Mouse (Mus musculus) small intestine, adult 2 months (tissue): ENCODE data around the gene Nrp2. TPM values are rescaled to one million over a fixed set of nuclear protein-coding genes. Genes with fewer than 3 reads are reported as not detected.

Experiments
- H3K27ac ChIP-seq: fragments of 200-500 bp; 2 replicates; pipeline ENCODE4 v1.5.1; 2012; ENCODE audit warnings: low read depth, low read length, control low read depth, inconsistent platforms; ENCODE audit not compliant: insufficient read depth
- H3K27me3 ChIP-seq: fragments of 200-500 bp; 2 replicates; pipeline ENCODE4 v1.6.1; 2012; ENCODE audit warnings: mild to moderate bottlenecking, moderate library complexity, low read length, inconsistent platforms; ENCODE audit not compliant: control insufficient read depth, insufficient read depth
- H3K36me3 ChIP-seq: fragments of 200-500 bp; 2 replicates; pipeline ENCODE4 v1.6.1; 2012; ENCODE audit warnings: mild to moderate bottlenecking, low read length, control low read depth, inconsistent platforms; ENCODE audit not compliant: control insufficient read depth, insufficient read depth
- H3K4me1 ChIP-seq: fragments of 200-500 bp; 2 replicates; pipeline ENCODE4 v1.6.1; 2012; ENCODE audit warnings: low read length, inconsistent platforms, mixed read lengths; ENCODE audit not compliant: control insufficient read depth, insufficient read depth, insufficient read length
- H3K4me3 ChIP-seq: fragments of 200-500 bp; 2 replicates; pipeline ENCODE4 v1.5.1; 2012; ENCODE audit warnings: low read depth, mild to moderate bottlenecking, control low read depth, inconsistent platforms, low read length, moderate library complexity
- CTCF ChIP-seq: fragments of 200-500 bp; IDR thresholded peaks from 2 replicates; pipeline ENCODE4 v1.5.1; 2012; ENCODE audit warnings: low read depth, mild to moderate bottlenecking, control low read depth, inconsistent platforms, low read length, moderate library complexity, mixed read lengths; ENCODE audit not compliant: insufficient replicate concordance, insufficient read length; ENCODE audit errors: extremely low read depth
- POLR2A ChIP-seq: fragments of 200-500 bp; IDR thresholded peaks from 2 replicates; pipeline ENCODE4 v1.6.1; 2012; ENCODE audit warnings: low read depth, mild to moderate bottlenecking, control low read depth, inconsistent platforms, low read length, moderate library complexity
- WGBS: fragments of 180-500 bp; shearing (Covaris S2); methylation state at CpG from one replicate; pipeline ENCODE4 v1.1.7; 2018; 5-methylcytosine and 5-hydroxymethylcytosine counted together
- polyA plus RNA-seq: library from polyadenylated mRNA; depleted of rRNA; stranded (reverse); fragments of >200 nt; gene quantifications from 2 replicates; pipeline ENCODE4 v1.2.3, GENCODE M21; 2012

The Nrp2 gene
- polyA plus RNA-seq, 1 experiment: 6.6 TPM

DNA sequence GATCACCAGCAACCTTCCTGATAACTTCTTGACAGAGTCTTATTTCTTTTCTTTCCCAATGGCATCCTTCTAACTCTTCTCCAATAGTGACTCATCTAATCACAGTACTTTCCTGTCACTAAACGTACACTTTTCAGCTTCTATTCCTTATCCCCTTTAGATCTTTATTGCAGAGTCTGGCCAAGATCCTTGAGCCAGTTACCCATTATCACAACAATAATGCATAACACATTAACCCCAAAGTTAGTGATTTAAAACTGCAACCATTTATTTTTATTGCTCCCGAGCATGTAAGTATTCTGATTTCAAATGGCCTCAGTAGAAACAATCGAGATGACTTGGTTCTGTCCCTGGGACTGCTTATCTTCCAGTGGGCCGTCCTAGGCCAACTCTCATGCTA is 150.9 kb downstream of the Nrp2 start:
- Histone ChIP-seq H3K4me1 (no peaks in the 10 kb centered on the region), H3K4me3 (no peak overlapping the region), H3K36me3 (no peaks in the 10 kb centered on the region), H3K27ac (no peak overlapping the region), H3K27me3 (no peaks in the 10 kb centered on the region)
- 28% methylated on average over 4 of the region's 4 CpGs for WGBS
- TF ChIP-seq CTCF (no peak), POLR2A (no peak)

DNA sequence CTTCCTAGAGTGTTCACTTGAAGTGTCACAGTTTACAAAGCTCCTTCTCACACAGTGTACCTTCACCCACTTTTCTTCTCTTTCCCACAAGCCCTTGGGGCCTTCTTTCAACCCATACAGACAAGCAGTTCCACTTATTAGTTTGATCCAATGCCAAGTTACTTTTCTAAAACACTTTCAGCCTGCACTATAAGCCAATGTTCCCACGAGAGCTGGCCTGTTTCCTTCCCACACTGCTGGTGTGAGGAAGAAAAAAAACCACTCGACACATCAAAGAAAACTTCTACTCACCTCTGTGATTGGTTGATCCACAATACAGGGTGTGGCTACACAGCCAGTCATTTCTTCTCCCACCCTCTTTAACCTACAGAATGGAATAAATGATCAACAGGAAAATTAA is 156.0 kb downstream of the Nrp2 start:
- TF ChIP-seq CTCF (no peak), POLR2A (no peak)
- Histone ChIP-seq H3K4me1 (no peaks in the 10 kb centered on the region), H3K36me3 (no peaks in the 10 kb centered on the region), H3K27me3 (peaks cover 6% of the 10 kb centered on the region; the same call in 1 of the 2 replicates), H3K4me3 (no peak overlapping the region), H3K27ac (no peak overlapping the region)
- WGBS: 19% methylated on average over 2 of the region's 2 CpGs

DNA sequence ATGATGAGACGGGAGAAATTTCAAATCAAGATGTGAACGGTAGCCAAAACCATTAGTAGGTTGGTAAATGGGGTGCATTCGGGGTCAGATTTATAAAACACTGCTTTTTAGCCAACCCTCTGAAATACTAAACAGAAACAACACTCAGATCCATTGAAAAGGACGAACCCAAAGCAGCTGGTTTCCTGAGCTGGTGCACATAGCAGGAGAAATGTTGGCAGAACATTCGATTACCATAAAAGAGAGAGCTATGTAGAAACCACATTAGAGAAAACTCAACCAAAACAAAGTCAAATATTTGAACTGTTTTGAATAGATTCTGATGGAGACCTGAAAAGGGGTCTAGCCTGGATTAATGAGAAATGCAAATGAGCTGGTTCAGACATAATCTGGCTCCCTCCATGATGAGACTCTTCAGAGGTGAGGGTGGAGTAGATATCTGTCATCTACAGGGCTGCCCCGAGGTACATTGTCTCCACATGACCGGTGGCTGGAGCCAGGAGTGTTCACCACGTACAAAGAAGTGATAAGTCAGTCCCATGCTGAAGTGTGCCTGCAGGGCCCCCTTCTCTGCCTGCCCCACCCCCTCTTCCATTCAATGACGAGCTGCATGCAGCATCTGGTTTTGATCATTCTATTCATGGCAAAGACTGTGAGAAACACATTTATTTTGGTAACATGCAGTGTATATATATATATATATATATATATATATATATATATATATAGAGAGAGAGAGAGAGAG is 156.6 kb downstream of the Nrp2 start:
- no peaks in the 10 kb centered on the region for H3K36me3 ChIP-seq
- no peak overlapping the region for H3K4me3 ChIP-seq
- H3K4me1 ChIP-seq: no peaks in the 10 kb centered on the region
- H3K27ac ChIP-seq: no peak overlapping the region
- H3K27me3 ChIP-seq: peaks cover 6% of the 10 kb centered on the region; the same call in 1 of the 2 replicates
- 62% methylated on average over 9 of the region's 9 CpGs for WGBS
- no peak for TF ChIP-seq POLR2A
- no peak for TF ChIP-seq CTCF

DNA sequence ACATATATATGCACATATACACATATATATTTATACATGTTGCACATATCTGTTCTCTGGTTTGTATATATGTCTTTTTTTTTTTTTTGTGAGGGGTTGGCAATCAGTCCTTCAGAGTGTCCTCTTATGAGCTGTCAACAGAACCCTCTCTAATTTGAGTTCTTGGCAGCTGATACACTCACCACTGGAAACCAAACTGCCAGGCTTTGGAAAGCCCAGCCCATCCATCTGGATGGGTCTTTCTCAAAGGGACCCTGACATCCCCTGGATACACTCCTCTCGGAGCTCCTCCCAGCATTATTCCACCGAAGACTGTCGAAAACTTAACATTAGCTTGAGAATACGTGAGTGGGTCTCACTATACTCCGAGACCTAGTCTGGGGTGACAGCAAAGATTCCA is 157.2 kb downstream of the Nrp2 start:
- Histone ChIP-seq H3K4me3 (no peak overlapping the region), H3K4me1 (no peaks in the 10 kb centered on the region), H3K27ac (no peak overlapping the region), H3K36me3 (no peaks in the 10 kb centered on the region), H3K27me3 (peaks cover 6% of the 10 kb centered on the region; the same call in 1 of the 2 replicates)
- no peak for TF ChIP-seq CTCF
- no peak for TF ChIP-seq POLR2A
- WGBS: 86% methylated on average over 5 of the region's 5 CpGs

DNA sequence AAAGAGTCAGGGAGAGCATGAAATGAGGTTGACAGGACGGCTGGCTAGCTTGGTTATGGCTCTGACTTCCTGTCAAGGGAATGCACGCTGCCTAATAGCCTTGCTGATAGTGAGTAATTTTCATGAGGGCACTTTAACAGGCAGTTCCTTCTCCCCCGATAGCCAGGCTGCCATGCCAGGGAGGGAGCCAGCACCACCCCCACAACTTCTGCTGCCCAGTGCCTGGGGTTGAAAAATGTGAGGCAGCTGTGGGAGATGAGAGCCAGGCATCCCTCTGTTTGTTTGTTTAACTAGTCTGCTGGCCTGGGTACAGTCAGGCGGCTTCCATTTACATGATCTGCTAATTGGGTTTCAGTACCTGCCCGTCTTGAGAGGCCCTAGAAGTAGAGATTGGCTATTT is 157.7 kb downstream of the Nrp2 start:
- H3K4me1 ChIP-seq: no peaks in the 10 kb centered on the region
- peaks cover 6% of the 10 kb centered on the region; the same call in 1 of the 2 replicates for H3K27me3 ChIP-seq
- no peak overlapping the region for H3K4me3 ChIP-seq
- WGBS: 28% methylated on average over 5 of the region's 5 CpGs
- TF ChIP-seq CTCF: no peak
- no peak for TF ChIP-seq POLR2A
- H3K36me3 ChIP-seq: no peaks in the 10 kb centered on the region
- no peak overlapping the region for H3K27ac ChIP-seq
